Mouse (Mus musculus): ENCODE measurements around the gene Proser1. TPM values are rescaled to one million over a fixed set of nuclear protein-coding genes. Genes with fewer than 3 reads are reported as not detected.
A peak's percentile ranks its signal among the peaks of the same experiment; 100 is the strongest.

Gene Proser1
- polyA plus RNA-seq, 1 experiment, result 6.7 TPM

DNA sequence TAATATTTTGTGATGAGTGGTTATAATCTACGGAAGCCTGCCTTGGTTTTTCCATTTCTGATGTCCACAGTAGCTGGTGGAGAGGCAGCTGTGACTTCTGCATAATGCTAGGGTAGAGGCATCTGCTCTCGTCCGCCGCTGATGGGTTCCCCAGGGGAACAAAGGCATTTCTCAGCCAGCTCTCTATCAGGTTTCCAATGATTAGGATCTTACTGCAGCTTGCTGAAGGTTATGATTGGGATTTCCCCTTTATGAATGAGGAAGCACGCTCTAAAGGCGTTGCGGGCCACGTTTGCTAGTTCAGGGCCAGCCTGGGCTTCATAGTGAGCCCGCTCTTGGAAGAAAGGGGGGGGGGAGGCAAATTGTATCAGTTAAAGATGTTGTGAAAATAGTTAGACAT is 3.0 kb downstream of the Proser1 start:
- DNase-seq (ENCODE audit: low read depth), result no peak

- no peak for DNase-seq (ENCODE audit: low read depth)
These were observed 3.9 kb downstream of the Proser1 start for GRCm38 (mm10) chr3:53467356-53467755.

DNA sequence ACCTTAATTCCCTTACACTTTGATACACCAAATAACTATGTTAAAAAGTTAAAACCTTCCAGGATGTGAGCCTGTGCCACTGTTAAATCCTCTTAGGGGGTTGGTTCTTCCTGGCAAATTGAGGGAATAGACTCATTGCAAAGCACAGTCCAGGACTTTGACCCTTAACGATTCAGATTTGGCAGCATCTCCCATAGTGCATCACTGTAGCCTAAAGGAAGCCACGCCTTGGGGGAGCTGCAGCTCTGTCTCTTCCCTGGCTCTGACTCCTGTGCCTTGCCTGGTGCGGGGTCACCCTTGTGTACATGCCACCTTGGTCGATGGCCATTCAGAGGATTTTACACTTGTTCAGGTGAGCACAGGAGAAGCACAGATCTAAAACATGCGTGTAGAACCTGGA is 6.2 kb downstream of the Proser1 start:
- DNase-seq (ENCODE audit: low read depth), result no peak

- no peak for DNase-seq (ENCODE audit: low read depth)
These were observed 8.6 kb downstream of the Proser1 start for GRCm38 (mm10) chr3:53472061-53472460.

DNA sequence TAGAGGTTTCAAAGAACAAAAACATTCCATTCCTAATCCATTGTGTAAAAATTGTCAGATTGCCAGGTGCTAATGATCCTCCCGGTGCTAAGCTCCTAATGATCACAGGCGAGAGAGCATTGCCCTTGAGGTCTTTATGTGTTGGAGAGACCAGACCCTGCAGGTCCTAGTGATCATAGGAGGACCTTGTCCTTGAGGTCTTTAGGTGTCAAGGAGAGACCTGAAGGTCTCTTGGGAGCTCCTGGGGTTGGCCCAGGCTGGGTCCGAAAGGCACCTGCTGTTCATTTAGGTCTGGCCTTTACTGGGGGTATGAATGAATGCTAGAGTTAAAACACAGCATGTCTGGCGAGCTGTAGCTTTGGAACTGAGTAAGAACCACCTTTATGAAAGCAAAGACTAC is 10.7 kb downstream of the Proser1 start:
- no peak for DNase-seq (ENCODE audit: low read depth)

- DNase-seq (ENCODE audit: low read depth), result no peak
These were observed 12.4 kb downstream of the Proser1 start for GRCm38 (mm10) chr3:53475889-53476288.

GRCm38 (mm10) chr3:53477468-53477867 is 14.0 kb downstream of the Proser1 start:
- DNase-seq (ENCODE audit: low read depth), result no peak

GRCm38 (mm10) chr3:53478419-53479046 is 15.1 kb downstream of the Proser1 start:
- DNase-seq (ENCODE audit: low read depth), result no peak

DNA sequence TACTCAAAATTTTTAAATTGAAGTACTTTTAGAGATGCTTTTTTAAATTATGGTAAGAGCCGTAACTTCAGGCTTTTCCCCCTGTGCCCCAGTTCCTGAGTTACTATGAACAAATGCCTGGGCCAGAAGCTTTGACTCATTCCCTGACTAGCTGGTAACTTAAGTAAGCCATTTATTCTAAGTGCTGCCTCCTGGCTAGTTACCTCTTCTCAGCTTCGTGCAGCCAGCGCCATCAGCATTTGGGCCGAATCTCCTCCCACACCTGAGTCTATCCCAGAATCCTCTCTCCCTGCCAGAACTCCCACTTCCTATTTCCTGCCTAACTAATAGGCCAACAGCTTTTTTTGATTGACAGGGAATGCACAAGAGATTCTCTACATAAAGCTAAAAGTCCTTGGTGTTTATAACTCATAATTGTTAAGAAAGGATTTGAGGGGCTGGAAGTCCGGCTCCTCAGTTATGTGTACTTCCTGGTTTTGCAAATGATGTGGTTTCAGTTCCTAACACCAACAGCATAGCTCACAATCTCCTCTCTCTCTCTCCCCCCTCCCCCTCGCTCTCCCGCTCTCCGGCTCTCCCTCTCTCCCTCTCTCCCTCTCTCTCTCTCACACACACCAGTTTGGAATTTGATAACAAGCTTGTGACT is 20.1 kb downstream of the Proser1 start:
- DNase-seq (ENCODE audit: low read depth), result no peak

DNA sequence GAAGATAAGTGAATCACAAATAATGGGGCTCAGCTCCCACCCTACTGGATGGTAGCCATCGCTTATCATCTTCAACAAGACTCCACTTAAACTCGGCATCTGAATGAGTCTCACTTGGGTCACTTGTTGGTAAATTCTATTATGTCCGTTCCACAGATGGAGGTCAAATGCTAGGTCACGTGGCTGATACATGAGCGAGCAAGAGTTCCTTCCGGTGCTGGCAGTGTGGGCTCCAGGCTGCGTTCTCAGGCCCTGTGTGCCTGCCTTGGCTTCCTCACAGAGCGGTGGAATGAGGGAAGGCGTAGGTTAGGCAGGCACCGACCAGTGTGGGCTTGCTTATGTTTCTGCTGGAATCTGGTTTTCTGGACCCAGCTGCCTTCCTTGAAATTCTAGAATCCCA is 23.1 kb downstream of the Proser1 start:
- no peak for DNase-seq (ENCODE audit: low read depth)

DNA sequence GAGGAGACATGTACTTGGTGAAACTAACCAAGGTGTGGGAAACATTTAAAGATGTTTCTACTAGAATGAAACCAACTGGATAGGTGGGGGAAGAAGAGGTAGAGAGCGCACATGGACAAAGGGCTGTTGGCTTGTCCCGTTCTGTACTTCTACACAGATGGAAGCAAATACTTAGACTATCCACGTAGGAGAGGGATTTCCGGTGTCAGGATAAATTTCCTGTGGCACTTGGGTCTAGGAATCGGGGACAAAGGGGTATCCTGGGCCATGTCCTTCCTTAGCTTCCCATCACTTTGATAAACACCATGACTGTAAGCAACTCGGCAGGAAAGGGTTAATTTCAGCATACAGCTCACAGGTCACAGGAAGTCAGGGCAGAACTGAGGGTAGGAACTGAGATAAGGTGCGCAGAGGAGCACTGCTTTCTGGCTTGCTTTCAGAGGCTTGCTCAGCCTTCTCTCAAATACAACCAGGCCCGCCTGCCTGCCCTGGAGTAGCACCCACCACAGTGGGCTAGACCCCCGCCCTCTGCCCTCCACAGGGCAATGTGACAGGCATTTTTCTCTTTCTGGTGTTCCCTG is 23.6 kb downstream of the Proser1 start:
- DNase-seq (ENCODE audit: low read depth), result no peak

GRCm38 (mm10) chr3:53488353-53488752 is 24.9 kb downstream of the Proser1 start, which contains the start of gene Stoml3:
Gene Stoml3, plus strand, starts transcription at chr3:53488653.
- no peak for DNase-seq (ENCODE audit: low read depth)

GRCm38 (mm10) chr3:53498351-53498905 is 35.0 kb downstream of the Proser1 start:
- DNase-seq (ENCODE audit: low read depth), result no peak

- DNase-seq (ENCODE audit: low read depth), result no peak
These were observed 39.0 kb downstream of the Proser1 start for GRCm38 (mm10) chr3:53502428-53502827.

DNA sequence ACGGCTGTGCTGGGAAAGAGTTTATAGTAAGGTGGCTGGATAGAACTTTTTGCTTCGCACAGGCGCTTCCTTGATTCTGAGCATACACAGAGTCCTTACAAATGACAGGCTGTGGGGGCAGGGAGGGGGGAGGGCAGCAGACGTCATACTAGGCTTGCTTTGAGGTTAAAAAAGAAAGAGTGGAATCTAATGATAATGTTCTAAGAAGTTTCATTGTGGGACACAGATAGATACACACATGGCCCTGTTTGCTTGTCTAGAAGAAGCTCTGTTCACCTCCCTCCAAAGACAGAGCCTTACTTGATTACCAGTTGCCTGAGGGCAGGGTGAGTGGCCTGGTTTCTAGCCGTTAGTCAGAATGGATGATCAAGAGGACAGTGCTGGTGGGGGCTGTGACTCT is 49.6 kb downstream of the Proser1 start:
- no peak for DNase-seq (ENCODE audit: low read depth)

DNA sequence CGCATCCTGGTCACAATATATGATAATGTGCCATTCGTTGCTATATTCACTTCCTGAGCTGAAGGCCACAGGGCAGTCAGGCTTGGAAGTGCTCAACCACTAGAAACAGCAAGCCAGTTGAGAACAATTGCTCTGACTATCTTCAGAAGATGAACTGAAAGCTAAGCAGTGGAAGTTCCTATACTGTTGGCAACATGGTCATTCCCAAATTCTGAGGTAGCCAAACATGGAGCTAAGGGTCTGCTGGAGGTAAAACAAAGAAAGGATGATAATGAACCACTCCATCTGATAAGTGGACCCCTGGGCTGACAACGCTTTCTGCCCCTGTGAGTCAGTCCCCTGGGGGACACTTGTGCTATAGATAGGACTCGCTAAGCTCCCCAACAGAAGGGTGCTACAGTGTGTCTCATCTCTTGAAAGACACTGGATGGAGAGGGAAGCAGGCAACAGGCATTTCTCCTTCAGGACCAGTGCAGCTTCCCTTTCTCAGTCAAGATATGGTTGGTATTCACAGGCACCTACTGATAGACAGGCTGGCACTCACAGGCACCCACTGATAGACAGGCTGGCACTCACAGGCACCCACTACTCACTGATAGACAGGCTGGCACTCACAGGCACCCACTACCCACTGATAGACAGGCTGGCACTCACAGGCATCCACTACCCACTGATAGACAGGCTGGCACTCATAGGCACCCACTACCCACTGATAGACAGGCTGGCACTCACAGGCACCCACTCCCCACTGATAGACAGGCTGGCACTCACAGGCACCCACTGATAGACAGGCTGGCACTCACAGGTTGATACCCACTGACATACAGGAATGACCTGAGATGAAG is 51.0 kb downstream of the Proser1 start:
- DNase-seq (ENCODE audit: low read depth), result no peak

DNA sequence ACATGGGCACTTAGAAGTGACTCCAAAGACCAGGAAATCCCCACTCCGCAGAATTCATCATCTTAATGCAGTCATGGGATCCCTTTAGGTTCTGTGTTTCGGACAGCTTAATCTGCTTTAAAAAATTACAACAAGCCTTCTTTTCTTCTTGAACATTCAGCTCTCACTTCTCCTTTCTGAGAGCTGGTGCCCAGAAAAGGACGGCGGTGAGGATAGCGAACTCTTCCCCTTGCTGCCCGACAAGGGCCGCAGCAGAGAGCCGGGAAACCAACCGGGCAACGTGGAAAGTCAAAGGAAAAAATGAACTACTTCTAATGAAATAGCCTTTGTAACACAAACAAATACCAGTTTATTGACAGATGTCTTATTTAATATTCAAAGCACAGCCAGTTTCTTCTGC is 59.3 kb downstream of the Proser1 start:
- no peak for DNase-seq (ENCODE audit: low read depth)

- peak; percentile 13 for DNase-seq (ENCODE audit: low read depth)
These were observed 62.3 kb downstream of the Proser1 start for GRCm38 (mm10) chr3:53525737-53526136.

DNA sequence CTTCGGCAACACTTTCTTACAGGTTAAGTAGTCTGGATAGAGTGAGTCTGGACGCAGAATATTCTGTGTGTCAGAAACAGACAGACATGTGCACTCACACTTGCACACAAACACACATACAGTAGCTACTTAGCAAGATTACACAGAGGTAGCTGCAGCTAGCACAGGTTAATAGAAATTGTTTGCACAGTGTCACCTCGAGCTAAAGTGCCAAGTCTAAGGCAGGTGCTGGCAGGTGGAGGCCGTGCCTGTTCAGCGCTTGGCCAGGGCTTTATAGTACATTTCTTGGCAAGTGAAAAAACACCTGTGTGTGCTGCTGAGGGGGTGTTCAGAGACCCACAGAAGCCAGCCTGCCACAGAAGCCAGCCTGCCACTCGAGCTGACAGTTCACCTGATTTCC is 66.8 kb downstream of the Proser1 start:
- DNase-seq (ENCODE audit: low read depth), result no peak
